Mouse (Mus musculus): ENCODE results near the gene Gpbar1.

DNA sequence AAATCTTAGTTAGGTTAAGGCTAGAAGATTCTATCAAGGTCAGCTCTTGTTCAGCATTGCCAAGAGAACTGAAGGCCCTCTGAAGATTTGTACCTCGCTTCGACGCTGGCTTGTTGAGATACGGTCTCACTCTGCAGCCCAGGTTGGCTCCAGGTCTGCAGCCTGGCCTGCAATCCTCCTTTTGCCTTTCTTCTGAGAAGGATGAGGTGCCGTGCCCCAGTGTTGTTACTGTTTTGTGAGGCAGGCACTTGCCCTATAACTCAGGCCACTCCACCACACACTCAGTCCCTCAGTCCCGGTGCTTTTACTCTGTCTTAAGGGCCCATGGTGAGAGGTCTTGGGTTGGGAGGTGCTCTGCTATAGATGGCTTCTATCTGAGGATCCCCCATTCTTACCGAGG lies 23.9 kb downstream of the Gpbar1 start:
- TF ChIP-seq CTCF (IDR thresholded peaks at IDR 0.05; ENCODE audit: low read depth, low read length) (no peak), TAL1 (conservative IDR thresholded peaks at IDR 0.05; ENCODE audit: low read depth, low read length) (no peak), POLR2AphosphoS5 (IDR thresholded peaks at IDR 0.05; ENCODE audit: insufficient replicate concordance, low read depth, low read length) (no peak), GATA1 (IDR thresholded peaks at IDR 0.05; ENCODE audit: borderline replicate concordance, low read length) (no peak), GATA2 (IDR thresholded peaks at IDR 0.05; ENCODE audit: borderline replicate concordance, low read depth, low read length) (no peak)
